Mouse (Mus musculus): Measurements from ENCODE around the gene Jazf1.

Gene Jazf1

GRCm38 (mm10) chr6:53022069-53022468 is 46.4 kb downstream of the Jazf1 start:
- H3K27me3 ChIP-seq (ENCODE audit: insufficient read depth, low read length), result no peaks in the 10 kb centered on the region

GRCm38 (mm10) chr6:53021081-53021480 is 47.4 kb downstream of the Jazf1 start:
- Histone ChIP-seq H3K36me3 (ENCODE audit: insufficient read depth, low read length) (no peaks in the 10 kb centered on the region), H3K4me1 (replicated peaks; ENCODE audit: low read depth, low read length) (peaks cover 38% of the 10 kb centered on the region), H3K4me3 (replicated peaks; ENCODE audit: low read length) (no peak overlapping the region), H3K9me3 (ENCODE audit: low read length) (no peaks in the 10 kb centered on the region), H3K27me3 (ENCODE audit: insufficient read depth, low read length) (no peaks in the 10 kb centered on the region)
- no peak for TF ChIP-seq CTCF (conservative IDR thresholded peaks at IDR 0.05; ENCODE audit: low read length)
- TF ChIP-seq POU5F1 (IDR thresholded peaks at IDR 0.05; ENCODE audit: borderline replicate concordance, low read length), result no peak
- no peak for TF ChIP-seq NANOG (IDR thresholded peaks at IDR 0.05; ENCODE audit: borderline replicate concordance, low read length)

More at GRCm38 (mm10) chr6:53022069-53022468, 46.4 kb downstream of the Jazf1 start:
- Histone ChIP-seq H3K4me1 (replicated peaks; ENCODE audit: low read depth, low read length) (peaks cover 30% of the 10 kb centered on the region), H3K4me3 (replicated peaks; ENCODE audit: low read length) (no peak overlapping the region), H3K9me3 (ENCODE audit: low read length) (no peaks in the 10 kb centered on the region), H3K36me3 (ENCODE audit: insufficient read depth, low read length) (no peaks in the 10 kb centered on the region)
- no peak for TF ChIP-seq CTCF (conservative IDR thresholded peaks at IDR 0.05; ENCODE audit: low read length)
- no peak for TF ChIP-seq NANOG (IDR thresholded peaks at IDR 0.05; ENCODE audit: borderline replicate concordance, low read length)
- TF ChIP-seq POU5F1 (IDR thresholded peaks at IDR 0.05; ENCODE audit: borderline replicate concordance, low read length), result no peak

GRCm38 (mm10) chr6:53017357-53018205 is 50.9 kb downstream of the Jazf1 start:
- H3K36me3 ChIP-seq (ENCODE audit: insufficient read depth, low read length), result no peaks in the 10 kb centered on the region
- no peaks in the 10 kb centered on the region for H3K9me3 ChIP-seq (ENCODE audit: low read length)
- H3K4me1 ChIP-seq (replicated peaks; ENCODE audit: low read depth, low read length), result peaks cover 38% of the 10 kb centered on the region
- no peak overlapping the region for H3K4me3 ChIP-seq (replicated peaks; ENCODE audit: low read length)
- no peak for TF ChIP-seq CTCF (conservative IDR thresholded peaks at IDR 0.05; ENCODE audit: low read length)
- no peak for TF ChIP-seq POU5F1 (IDR thresholded peaks at IDR 0.05; ENCODE audit: borderline replicate concordance, low read length)
- peak; percentile 90 for TF ChIP-seq NANOG (IDR thresholded peaks at IDR 0.05; ENCODE audit: borderline replicate concordance, low read length)
- no peaks in the 10 kb centered on the region for H3K27me3 ChIP-seq (ENCODE audit: insufficient read depth, low read length)

- TF ChIP-seq CTCF (conservative IDR thresholded peaks at IDR 0.05; ENCODE audit: low read length), result no peak
- TF ChIP-seq NANOG (IDR thresholded peaks at IDR 0.05; ENCODE audit: borderline replicate concordance, low read length), result no peak
- no peak for TF ChIP-seq POU5F1 (IDR thresholded peaks at IDR 0.05; ENCODE audit: borderline replicate concordance, low read length)
These were observed 53.7 kb downstream of the Jazf1 start for GRCm38 (mm10) chr6:53014460-53015455.

GRCm38 (mm10) chr6:53010286-53010685 is 58.1 kb downstream of the Jazf1 start:
- Histone ChIP-seq H3K27me3 (ENCODE audit: insufficient read depth, low read length) (no peaks in the 10 kb centered on the region), H3K36me3 (ENCODE audit: insufficient read depth, low read length) (no peaks in the 10 kb centered on the region), H3K9me3 (ENCODE audit: low read length) (no peaks in the 10 kb centered on the region), H3K4me1 (replicated peaks; ENCODE audit: low read depth, low read length) (0 out of 2 replicates have a peak, but pooled peaks cover 5% of the 10 kb centered on the region), H3K4me3 (replicated peaks; ENCODE audit: low read length) (no peak overlapping the region)
- TF ChIP-seq CTCF (conservative IDR thresholded peaks at IDR 0.05; ENCODE audit: low read length) (no peak), NANOG (IDR thresholded peaks at IDR 0.05; ENCODE audit: borderline replicate concordance, low read length) (no peak), POU5F1 (IDR thresholded peaks at IDR 0.05; ENCODE audit: borderline replicate concordance, low read length) (no peak)

More at GRCm38 (mm10) chr6:53014460-53015455, 53.7 kb downstream of the Jazf1 start:
- no peaks in the 10 kb centered on the region for H3K9me3 ChIP-seq (ENCODE audit: low read length)
- peaks cover 21% of the 10 kb centered on the region for H3K4me1 ChIP-seq (replicated peaks; ENCODE audit: low read depth, low read length)
- H3K27me3 ChIP-seq (ENCODE audit: insufficient read depth, low read length), result no peaks in the 10 kb centered on the region
- H3K36me3 ChIP-seq (ENCODE audit: insufficient read depth, low read length), result no peaks in the 10 kb centered on the region
- no peak overlapping the region for H3K4me3 ChIP-seq (replicated peaks; ENCODE audit: low read length)

GRCm38 (mm10) chr6:53006032-53006431 is 62.4 kb downstream of the Jazf1 start:
- H3K36me3 ChIP-seq (ENCODE audit: insufficient read depth, low read length), result no peaks in the 10 kb centered on the region
- no peaks in the 10 kb centered on the region for H3K9me3 ChIP-seq (ENCODE audit: low read length)
- H3K4me1 ChIP-seq (replicated peaks; ENCODE audit: low read depth, low read length), result 0 out of 2 replicates have a peak, but pooled peaks cover 7% of the 10 kb centered on the region
- TF ChIP-seq CTCF (conservative IDR thresholded peaks at IDR 0.05; ENCODE audit: low read length), result no peak
- no peak for TF ChIP-seq NANOG (IDR thresholded peaks at IDR 0.05; ENCODE audit: borderline replicate concordance, low read length)
- no peak for TF ChIP-seq POU5F1 (IDR thresholded peaks at IDR 0.05; ENCODE audit: borderline replicate concordance, low read length)
- H3K27me3 ChIP-seq (ENCODE audit: insufficient read depth, low read length), result no peaks in the 10 kb centered on the region
- no peak overlapping the region for H3K4me3 ChIP-seq (replicated peaks; ENCODE audit: low read length)

- Histone ChIP-seq H3K4me3 (replicated peaks; ENCODE audit: low read length) (no peak overlapping the region), H3K27me3 (ENCODE audit: insufficient read depth, low read length) (no peaks in the 10 kb centered on the region), H3K36me3 (ENCODE audit: insufficient read depth, low read length) (no peaks in the 10 kb centered on the region), H3K4me1 (replicated peaks; ENCODE audit: low read depth, low read length) (0 out of 2 replicates have a peak, but pooled peaks cover 7% of the 10 kb centered on the region), H3K9me3 (ENCODE audit: low read length) (no peaks in the 10 kb centered on the region)
- TF ChIP-seq NANOG (IDR thresholded peaks at IDR 0.05; ENCODE audit: borderline replicate concordance, low read length), result no peak
- TF ChIP-seq CTCF (conservative IDR thresholded peaks at IDR 0.05; ENCODE audit: low read length), result no peak
- no peak for TF ChIP-seq POU5F1 (IDR thresholded peaks at IDR 0.05; ENCODE audit: borderline replicate concordance, low read length)
These were observed 62.9 kb downstream of the Jazf1 start for GRCm38 (mm10) chr6:53005544-53005943.

GRCm38 (mm10) chr6:52990816-52991215 is 77.6 kb downstream of the Jazf1 start:
- Histone ChIP-seq H3K9me3 (ENCODE audit: low read length) (no peaks in the 10 kb centered on the region), H3K4me3 (replicated peaks; ENCODE audit: low read length) (no peak overlapping the region), H3K27me3 (ENCODE audit: insufficient read depth, low read length) (peaks cover 5% of the 10 kb centered on the region; the same call in 1 of the 2 replicates), H3K36me3 (ENCODE audit: insufficient read depth, low read length) (no peaks in the 10 kb centered on the region), H3K4me1 (replicated peaks; ENCODE audit: low read depth, low read length) (no peaks in the 10 kb centered on the region)
- TF ChIP-seq CTCF (conservative IDR thresholded peaks at IDR 0.05; ENCODE audit: low read length) (no peak), NANOG (IDR thresholded peaks at IDR 0.05; ENCODE audit: borderline replicate concordance, low read length) (no peak), POU5F1 (IDR thresholded peaks at IDR 0.05; ENCODE audit: borderline replicate concordance, low read length) (no peak)
